Mouse (Mus musculus): Measurements from ENCODE around the gene Cdk18.

DNA sequence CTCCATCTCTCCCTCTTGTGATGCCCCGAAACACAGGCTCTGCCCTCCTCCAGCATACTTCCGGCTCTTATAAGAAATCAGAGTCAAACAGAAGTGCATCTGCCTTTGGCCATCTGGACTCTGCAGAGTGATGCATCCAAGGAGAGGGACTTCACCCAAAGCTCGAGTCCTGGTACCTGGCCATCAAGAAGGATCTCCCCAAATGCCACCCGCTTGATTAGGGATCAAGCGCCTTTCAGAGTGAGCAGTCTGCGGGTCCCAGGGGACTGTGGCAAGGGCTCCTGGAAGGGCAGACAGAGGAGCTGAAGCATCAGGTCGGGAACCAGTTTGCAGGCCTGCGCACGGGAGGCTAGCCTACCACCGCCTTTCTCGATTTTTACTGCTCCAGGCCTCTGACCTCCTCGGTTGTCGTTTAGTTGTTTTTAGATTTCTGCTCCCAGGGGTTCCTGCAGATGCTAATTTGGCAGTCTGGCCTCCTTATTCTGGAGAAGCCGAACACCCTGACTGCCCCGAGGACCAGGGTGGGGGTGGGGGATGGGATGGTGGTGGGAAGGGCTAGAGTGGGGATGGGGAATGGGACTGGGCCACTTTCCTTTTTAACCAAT is 13.7 kb upstream of the Cdk18 start:
- TF ChIP-seq POLR2A (IDR thresholded peaks at IDR 0.05; ENCODE audit: control insufficient read depth, low read depth, low read length) (no peak), CTCF (IDR thresholded peaks at IDR 0.05; ENCODE audit: control insufficient read depth, insufficient read depth, insufficient replicate concordance, low read depth, low read length) (no peak)
